30 mouse cellular contexts compared by ENCODE assay signal in genomic region chr2:4527094-4527493, GRCm38 (mm10).
"Had no signal": no experiment of that assay in that cellular context is flagged by ENCODE, and none has a peak within 500 bp of the region (broad histone marks: within the 10 kb centered on the region; RNA-seq: fewer than 3 reads in every experiment).

No protein-coding gene starts in this region.

- H3K9ac ChIP-seq: limb, embryonic 12.5 days; limb, embryonic 13.5 days; limb, embryonic 15.5 days; liver, embryonic 12.5 days; liver, embryonic 13.5 days; liver, embryonic 14.5 days; liver, embryonic 15.5 days; liver, postnatal 0 days; lung, embryonic 14.5 days; lung, embryonic 15.5 days; midbrain, embryonic 12.5 days; midbrain, embryonic 13.5 days; midbrain, embryonic 15.5 days; neural tube, embryonic 12.5 days had no signal

- ATAC-seq: liver, embryonic 12.5 days; liver, postnatal 0 days; lung, postnatal 0 days; midbrain, embryonic 13.5 days; midbrain, embryonic 15.5 days had no signal

- H3K4me3 ChIP-seq: left cerebral cortex, adult 2 months; limb, embryonic 12.5 days; limb, embryonic 13.5 days; limb, embryonic 15.5 days; liver, embryonic 12.5 days; liver, embryonic 13.5 days; liver, embryonic 15.5 days; lung, embryonic 15.5 days; megakaryocyte, embryonic 14.5 days; midbrain, embryonic 12.5 days; midbrain, embryonic 13.5 days; midbrain, embryonic 15.5 days; myocyte; neural tube, embryonic 12.5 days had no signal

- H3K9me3 ChIP-seq: limb, embryonic 12.5 days; limb, embryonic 15.5 days; liver, embryonic 12.5 days; liver, embryonic 13.5 days; lung, embryonic 15.5 days; midbrain, embryonic 12.5 days; midbrain, embryonic 13.5 days; midbrain, embryonic 15.5 days; neural tube, embryonic 12.5 days had no signal

- H3K4me1 ChIP-seq: limb, embryonic 15.5 days; liver, embryonic 12.5 days; liver, embryonic 13.5 days; liver, embryonic 15.5 days; megakaryocyte, embryonic 14.5 days had no signal

- H3K4me2 ChIP-seq: limb, embryonic 12.5 days; limb, embryonic 13.5 days; limb, embryonic 15.5 days; liver, embryonic 11.5 days; liver, embryonic 12.5 days; liver, embryonic 13.5 days; liver, embryonic 15.5 days; lung, embryonic 14.5 days; lung, embryonic 15.5 days; midbrain, embryonic 11.5 days; midbrain, embryonic 12.5 days; midbrain, embryonic 13.5 days; midbrain, embryonic 15.5 days; neural tube, embryonic 12.5 days had no signal

- H3K27ac ChIP-seq: left cerebral cortex, adult 2 months; limb, embryonic 12.5 days; limb, embryonic 13.5 days; limb, embryonic 15.5 days; liver, embryonic 12.5 days; liver, embryonic 13.5 days; liver, embryonic 14.5 days; liver, embryonic 15.5 days; lung, embryonic 15.5 days; macrophage; midbrain, embryonic 12.5 days; midbrain, embryonic 13.5 days; midbrain, embryonic 15.5 days; neural tube, embryonic 12.5 days had no signal

- H3K36me3 ChIP-seq: liver, embryonic 12.5 days; liver, embryonic 13.5 days; liver, embryonic 15.5 days had no signal

- H3K27me3 ChIP-seq: limb, embryonic 12.5 days; limb, embryonic 13.5 days; limb, embryonic 15.5 days; liver, embryonic 12.5 days; liver, embryonic 13.5 days; liver, embryonic 15.5 days; lung, embryonic 15.5 days; midbrain, embryonic 12.5 days; midbrain, embryonic 13.5 days; midbrain, embryonic 15.5 days; neural tube, embryonic 12.5 days had no signal

- DNase-seq: left cerebral cortex, postnatal 4 days; liver; liver, embryonic 13.5 days; liver, postnatal 0 days; lung, adult 18-20 months; lung, adult 2 months; lung, embryonic 14.5 days; lung, postnatal 10 days; lung, postnatal 14 days; lung, postnatal 36 days; lung, postnatal 4 days; midbrain, embryonic 14.5 days had no signal
